Mouse (Mus musculus) kidney, adult 18-20 months (tissue): Measurements from ENCODE around the gene Cdca5.
"Not testable (repeated sequence)": the region's sequence is repeated elsewhere in the genome, so short reads cannot be mapped to it uniquely, and the experiment has no call there.

Experiments used
- DNase-seq: peaks from one replicate; pipeline ENCODE4 v3.0.0; 2021

Gene Cdca5

DNA sequence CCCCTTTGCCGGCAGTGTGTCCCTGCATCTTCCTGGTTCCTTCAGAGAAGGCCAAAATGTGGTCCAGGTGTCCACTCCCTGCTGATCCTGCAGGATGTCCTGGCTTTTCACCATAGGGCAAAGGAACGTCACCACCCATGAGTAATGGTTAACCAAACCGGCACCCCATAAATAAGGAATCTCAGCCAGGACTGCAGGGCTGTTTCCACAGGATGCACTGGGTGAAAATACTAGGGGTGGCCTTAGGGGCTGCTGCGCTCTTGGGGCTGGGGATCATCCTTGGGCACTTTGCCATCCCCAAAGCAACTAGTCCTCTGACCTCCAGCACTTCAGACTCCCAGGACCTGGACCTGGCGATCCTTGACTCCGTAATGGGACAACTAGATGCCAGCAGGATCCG is 20.8 kb downstream of the Cdca5 start, which contains the start of gene Naaladl1:
Naaladl1 (plus strand) TSS at position 197 of the 400 bp plus-strand sequence.
- DNase-seq: peak; percentile 33

DNA sequence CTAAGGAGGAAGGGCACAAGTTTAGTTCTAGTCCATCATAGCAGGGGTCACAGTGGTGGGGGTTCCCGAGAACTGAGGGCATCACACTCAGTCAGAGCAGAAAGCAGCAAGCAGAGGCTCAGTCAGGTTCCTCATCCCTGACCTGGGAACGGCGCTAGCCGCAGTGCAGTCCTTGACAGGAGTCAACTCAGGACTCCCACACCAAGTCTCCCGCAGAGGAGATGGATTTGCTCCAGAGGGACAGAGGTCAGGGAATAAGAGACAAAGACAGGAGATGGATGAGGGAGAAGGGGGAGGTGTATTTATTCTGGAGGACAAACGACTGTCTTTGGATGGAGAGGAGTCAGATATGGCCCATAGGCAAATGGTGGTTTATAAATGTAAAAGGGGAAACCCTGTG is 28.3 kb downstream of the Cdca5 start:
- no peak for DNase-seq

DNA sequence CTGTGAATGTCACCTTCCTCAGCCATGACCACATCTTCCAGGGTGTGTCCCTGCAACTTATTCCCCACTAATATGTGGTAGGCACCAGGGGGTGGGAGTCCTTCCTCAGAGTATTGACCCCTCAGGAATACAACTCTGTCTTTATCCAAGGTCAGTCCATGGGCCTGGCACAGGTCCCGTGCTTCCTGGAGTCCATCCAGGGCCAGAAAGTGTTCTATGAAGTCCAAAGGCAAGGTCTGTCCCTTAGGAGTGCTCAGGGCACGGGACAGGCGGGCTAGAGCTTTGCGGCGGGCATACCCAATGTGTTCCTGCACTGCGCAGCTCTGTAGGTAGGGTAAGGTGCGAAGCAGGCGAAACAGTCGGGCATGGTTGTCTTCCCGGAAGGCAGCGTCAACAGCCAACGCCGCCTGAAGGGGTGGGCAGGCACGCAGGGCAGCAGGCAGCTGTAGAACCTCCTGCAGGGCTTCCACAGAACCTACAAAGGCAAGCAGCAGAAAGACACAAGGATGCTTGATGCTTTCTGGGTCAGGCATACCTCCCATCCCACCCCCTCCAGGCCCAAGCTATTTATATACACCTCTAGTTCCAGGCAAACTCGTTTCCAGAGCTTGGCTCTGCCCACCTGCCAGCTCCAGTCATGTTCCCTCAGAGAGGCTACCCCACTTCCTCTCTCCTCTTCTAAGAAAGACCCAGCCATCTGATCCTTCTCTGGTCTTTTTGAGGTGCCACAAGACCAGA is 31.5 kb downstream of the Cdca5 start:
- peak; percentile 56 for DNase-seq

DNA sequence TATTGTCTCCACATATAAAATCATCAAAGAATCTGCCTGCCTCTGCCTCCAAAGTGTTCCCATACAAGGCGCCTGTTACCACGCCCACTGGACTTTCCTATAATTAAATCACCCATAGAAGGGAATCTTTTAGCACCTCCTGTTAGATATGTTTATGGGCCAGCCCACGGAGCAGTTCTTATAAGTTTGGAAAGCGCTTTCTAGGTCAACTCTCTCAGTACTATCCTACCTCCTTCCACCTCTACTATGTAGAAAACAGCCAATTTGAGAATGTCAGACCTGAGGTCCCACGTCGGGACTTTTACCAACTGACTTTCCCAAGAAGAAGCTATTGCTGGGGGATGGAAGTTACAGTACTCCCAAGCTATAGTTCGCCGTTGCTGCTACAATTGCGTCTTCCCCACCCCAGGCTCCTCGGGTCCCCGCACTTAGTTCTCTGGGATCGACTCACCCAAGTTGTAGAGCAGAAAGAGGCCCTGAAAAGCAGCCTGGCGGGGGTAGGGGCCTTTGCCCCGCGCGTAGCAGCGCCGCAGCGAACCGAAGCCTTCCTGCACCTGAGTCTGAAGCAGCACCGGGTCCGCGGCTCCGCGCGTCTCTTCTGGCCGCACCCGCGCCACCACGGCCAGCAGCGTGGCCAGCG is 32.7 kb downstream of the Cdca5 start:
- DNase-seq: no peak

DNA sequence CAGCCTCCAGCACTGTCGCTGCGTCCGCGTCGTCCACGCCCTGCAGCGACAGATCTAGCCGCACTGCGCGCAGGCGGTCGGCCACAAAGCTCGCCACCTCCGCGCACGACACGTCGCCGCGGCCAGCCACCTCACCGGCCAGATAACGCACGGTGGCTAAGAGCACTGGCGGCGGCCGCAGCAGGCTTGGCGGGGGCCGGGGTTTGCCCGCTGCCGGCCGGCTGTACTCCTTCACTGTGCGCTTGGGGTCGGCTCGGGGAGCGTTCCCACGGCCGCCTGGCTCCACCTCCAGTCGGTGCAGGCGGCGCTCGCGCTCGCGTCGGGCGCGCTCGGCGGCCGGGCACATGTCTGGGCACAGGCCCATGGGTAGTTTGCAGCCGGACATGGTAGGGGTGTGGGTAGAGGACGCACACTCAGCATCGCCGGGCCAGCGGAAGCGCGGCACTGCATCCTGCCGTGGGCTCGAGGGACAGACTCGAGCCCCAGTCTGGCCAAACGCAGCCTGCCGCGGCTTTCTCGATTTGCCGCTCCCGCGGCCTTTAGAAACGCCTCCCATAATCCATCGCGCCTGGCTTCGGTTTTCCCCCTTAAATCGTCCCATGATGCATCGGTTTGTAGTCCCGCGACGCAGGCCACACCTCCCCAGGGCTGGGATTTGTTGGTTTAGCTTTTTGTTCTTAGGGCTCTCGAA is 33.3 kb downstream of the Cdca5 start, which contains the start of gene Sac3d1:
Sac3d1 (minus strand) TSS at position 665 of the 691 bp plus-strand sequence.
- peak; percentile 92 for DNase-seq

- no peak for DNase-seq
Measured at GRCm38 (mm10) chr19:6118677-6119185, 33.9 kb downstream of the Cdca5 start.

DNA sequence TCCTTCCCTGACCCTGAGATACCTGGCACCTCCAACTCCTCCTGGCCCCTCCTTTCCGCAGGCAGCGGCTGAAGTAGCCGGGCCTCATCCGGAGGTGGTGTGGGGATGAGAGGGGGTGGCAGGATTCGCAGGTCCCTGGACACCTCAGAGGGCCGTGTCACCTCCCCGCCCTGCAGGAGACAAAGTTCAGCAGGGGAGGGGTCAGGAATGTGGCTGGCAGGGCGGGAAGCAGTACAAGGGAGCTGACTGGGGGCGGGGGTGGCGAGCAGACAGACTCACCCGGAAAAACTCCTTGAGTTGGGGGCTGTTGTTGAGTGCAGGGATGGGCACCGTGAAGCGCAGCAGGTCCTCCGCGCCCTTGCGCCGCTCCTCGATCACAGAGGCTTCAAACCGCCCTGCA is 37.0 kb downstream of the Cdca5 start:
- no peak for DNase-seq

DNA sequence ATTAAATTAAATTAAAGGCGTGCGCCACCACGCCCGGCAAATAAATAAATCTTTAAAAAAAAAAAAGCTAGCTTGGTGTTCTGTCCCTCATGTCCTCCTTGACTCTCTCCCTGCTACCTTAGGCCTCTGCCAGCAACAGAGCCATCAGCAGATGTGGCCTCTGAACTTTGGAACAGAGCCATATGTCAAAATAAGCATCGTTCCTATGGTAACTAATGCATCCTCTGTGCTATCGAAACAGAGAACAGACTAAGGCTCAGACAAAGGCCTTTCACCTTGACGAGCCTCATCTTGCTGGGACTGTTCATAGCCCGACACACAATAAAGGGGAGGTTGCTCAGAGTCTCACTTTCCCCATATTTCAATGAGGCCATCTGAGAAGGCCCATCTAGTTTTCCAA is 38.5 kb downstream of the Cdca5 start:
- DNase-seq: no peak

DNA sequence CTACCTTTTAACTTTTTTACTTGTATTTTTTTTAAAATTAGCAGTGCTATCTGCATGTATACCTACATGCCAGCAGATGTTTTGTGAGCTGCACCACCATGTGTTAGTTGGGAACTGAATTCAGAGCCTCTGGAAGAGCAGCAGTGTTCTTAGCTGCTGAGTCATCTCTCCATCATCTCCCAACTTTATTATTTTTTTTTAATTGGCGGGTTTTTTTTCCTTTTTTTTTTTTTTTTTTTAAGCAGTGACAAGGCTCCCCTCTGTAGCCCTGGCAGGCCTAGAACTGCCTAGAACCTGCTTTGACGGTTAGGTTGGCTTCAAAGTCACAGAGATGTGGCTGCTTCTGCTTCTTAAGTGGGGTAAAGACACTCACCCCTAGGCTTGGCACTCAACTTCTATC is 40.1 kb downstream of the Cdca5 start:
- DNase-seq: no peak

DNA sequence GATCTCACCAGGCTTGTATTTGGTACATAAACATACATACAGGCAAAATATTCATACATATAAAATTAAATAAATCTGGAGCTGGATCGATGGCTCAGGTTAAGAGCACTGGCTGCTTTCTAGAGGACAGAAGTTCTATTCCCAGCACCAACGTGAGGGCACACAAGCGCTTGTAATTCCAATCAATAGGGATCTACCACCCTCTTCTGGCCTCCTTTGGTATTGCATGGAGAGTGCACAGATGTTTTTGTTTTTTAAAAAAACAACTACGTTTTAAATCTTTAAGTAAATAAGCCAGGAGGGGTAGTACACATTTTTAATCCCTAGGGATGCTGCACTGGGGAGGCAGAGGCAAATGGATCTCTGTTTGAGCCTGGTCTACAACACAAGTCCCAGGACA is 41.5 kb downstream of the Cdca5 start:
- peak; percentile 43 for DNase-seq

- no peak for DNase-seq
Measured at GRCm38 (mm10) chr19:6126789-6127580, 42.2 kb downstream of the Cdca5 start.

- peak; percentile 98 for DNase-seq
Measured at GRCm38 (mm10) chr19:6127760-6128341, 43.1 kb downstream of the Cdca5 start, which contains the start of gene Snx15. TSS of gene Snx15 (minus strand) at chr19:6128304.

GRCm38 (mm10) chr19:6130414-6131128 is 45.8 kb downstream of the Cdca5 start:
- not testable (repeated sequence) for DNase-seq

DNA sequence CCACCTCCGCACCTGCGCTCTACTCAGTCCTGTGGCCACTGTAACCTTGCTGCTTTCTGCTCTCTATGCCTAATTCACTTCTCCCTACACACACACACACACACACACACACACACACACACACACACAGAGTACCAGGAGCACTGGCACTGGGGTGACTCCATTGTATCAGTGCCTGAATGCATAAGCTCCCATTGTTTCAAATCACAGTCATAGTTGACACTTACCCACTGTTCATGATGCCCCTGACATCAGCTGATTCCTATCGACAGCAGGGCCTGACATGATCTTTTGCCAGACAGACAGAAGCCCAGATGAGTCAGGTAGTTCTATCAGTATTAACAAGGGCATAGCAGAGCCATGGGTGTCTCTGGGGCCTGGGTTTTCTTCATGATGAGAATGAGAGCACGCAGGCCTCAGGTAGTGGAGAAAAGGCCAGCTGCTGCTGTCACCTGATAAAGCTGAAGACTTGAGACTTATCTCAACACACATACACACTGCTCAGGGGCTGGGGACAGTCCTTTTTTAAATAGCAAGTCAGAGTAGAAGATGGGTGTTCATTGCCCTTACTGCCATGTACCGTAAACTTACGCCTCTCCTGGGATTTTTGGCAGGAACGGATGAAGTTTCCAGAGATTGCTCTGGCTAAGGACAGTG is 47.5 kb downstream of the Cdca5 start:
- DNase-seq: no peak

GRCm38 (mm10) chr19:6133197-6133596 is 48.4 kb downstream of the Cdca5 start:
- DNase-seq: not testable (repeated sequence)

DNA sequence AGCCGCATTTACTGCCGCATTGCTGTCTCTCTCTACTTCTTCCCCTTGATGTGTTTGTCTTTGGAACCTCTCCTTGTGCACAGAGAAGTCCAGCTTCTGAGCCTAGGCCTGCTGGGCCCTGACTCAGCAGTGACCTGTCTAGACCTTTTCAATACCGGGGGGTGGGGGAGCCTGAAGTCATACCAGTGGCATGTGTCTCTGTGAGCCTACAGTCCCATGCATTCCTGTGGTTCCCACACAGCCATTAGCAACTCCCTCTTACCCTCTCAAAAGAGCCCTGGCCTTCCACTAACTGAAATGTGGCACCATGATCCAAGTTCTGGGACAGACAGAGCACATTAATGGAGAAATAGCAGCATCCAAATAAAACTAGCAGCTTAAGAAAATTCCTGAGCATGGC is 51.6 kb downstream of the Cdca5 start:
- no peak for DNase-seq

GRCm38 (mm10) chr19:6139701-6140100 is 54.9 kb downstream of the Cdca5 start:
- no peak for DNase-seq

- no peak for DNase-seq
Measured at GRCm38 (mm10) chr19:6140374-6140677, 55.5 kb downstream of the Cdca5 start.

GRCm38 (mm10) chr19:6140678-6141393 is 56.1 kb downstream of the Cdca5 start, which contains the start of gene Batf2:
TSS of gene Batf2 (plus strand) at chr19:6140983.
- peak; percentile 93 for DNase-seq

DNA sequence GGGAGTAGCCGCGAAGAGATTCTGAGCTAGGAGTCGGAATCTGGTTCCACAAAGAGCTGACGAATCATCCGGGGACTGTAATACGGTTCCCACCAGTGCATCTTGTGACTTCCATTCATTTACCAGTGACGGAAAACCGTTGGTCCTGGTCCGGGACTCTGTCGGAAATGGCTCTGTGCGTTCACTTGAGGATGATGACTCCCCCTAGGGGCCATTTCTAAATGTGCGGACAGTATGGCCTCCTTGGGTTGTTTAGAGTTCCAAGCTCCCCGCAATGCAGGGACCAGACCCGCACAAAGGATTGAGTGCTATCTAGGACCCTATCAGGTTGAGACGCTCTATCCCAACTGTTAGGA is 56.6 kb downstream of the Cdca5 start, which contains the start of gene Arl2:
Arl2 (minus strand) TSS at position 155 of the 356 bp plus-strand sequence.
- peak; percentile 77 for DNase-seq
